Mouse (Mus musculus): ENCODE results near the gene Olfr952.

Olfr952 gene

GRCm38 (mm10) chr9:39427048-39427447, at the start of gene Olfr952:
Gene Olfr952 (minus strand): TSS chr9:39427148.
- DNase-seq (ENCODE audit: low read depth, low spot score): no peak

- DNase-seq (ENCODE audit: low read depth, low spot score): no peak
These were observed 44.9 kb upstream of the Olfr952 start, which contains the start of gene Olfr955 for GRCm38 (mm10) chr9:39471844-39472243. Gene Olfr955 (minus strand): TSS chr9:39471944.

- no peak for DNase-seq (ENCODE audit: low read depth, low spot score)
These were observed 29.5 kb upstream of the Olfr952 start, which contains the start of gene Olfr954 for GRCm38 (mm10) chr9:39456401-39456800. Gene Olfr954 (plus strand): TSS chr9:39456701.

GRCm38 (mm10) chr9:39387110-39387509, 39.8 kb downstream of the Olfr952 start, which contains the start of gene Olfr951:
Gene Olfr951 (plus strand): TSS chr9:39387410.
- DNase-seq (ENCODE audit: low read depth, low spot score): no peak

Data from mesoderm, embryonic 11.5 days (tissue).